Mouse (Mus musculus): ENCODE results near the gene Cacna2d2. TPM values are rescaled to one million over a fixed set of nuclear protein-coding genes. Genes with fewer than 3 reads are reported as not detected.
A peak's percentile ranks its signal among the peaks of the same experiment; 100 is the strongest.

Gene Cacna2d2
- total and polyA plus RNA-seq, 2 experiments from 2014 or later = 7.6 to 108 TPM

GRCm38 (mm10) chr9:107369270-107370105 is 29.9 kb upstream of the Cacna2d2 start:
- 37% methylated on average over 10 of the region's 10 CpGs for WGBS
- TF ChIP-seq CTCF (IDR thresholded peaks at IDR 0.05; ENCODE audit: low read depth) = no peak
- Histone ChIP-seq H3K27ac (no peak overlapping the region), H3K4me3 (ENCODE audit: low read length) (no peak overlapping the region), H3K36me3 (ENCODE audit: insufficient read depth, low read length) (no peaks in the 10 kb centered on the region), H3K9me3 (ENCODE audit: low read length) (no peaks in the 10 kb centered on the region), H3K9ac (replicated peaks; ENCODE audit: low read length) (no peak overlapping the region), H3K4me1 (ENCODE audit: insufficient read depth, low read length) (no peaks in the 10 kb centered on the region), H3K27me3 (ENCODE audit: insufficient read depth, low read length) (no peaks in the 10 kb centered on the region), H3K4me2 (ENCODE audit: low read depth, low read length) (no peak overlapping the region)
- DNase-seq (ENCODE audit: low spot score) (no peak), ATAC-seq (no peak)

- no peak for DNase-seq (ENCODE audit: low spot score)
- Histone ChIP-seq H3K27me3 (ENCODE audit: insufficient read depth, low read length) (no peaks in the 10 kb centered on the region), H3K36me3 (ENCODE audit: insufficient read depth, low read length) (no peaks in the 10 kb centered on the region), H3K9me3 (ENCODE audit: low read length) (no peaks in the 10 kb centered on the region), H3K4me3 (ENCODE audit: low read length) (no peak overlapping the region), H3K4me1 (ENCODE audit: insufficient read depth, low read length) (no peaks in the 10 kb centered on the region), H3K9ac (replicated peaks; ENCODE audit: low read length) (no peak overlapping the region), H3K4me2 (ENCODE audit: low read depth, low read length) (no peak overlapping the region), H3K27ac (no peak overlapping the region)
- no peak for TF ChIP-seq CTCF (IDR thresholded peaks at IDR 0.05; ENCODE audit: low read depth)
- no peak for ATAC-seq
- 9% methylated on average over 4 of the region's 4 CpGs for WGBS
Measured at GRCm38 (mm10) chr9:107370106-107370463, 29.3 kb upstream of the Cacna2d2 start.

DNA sequence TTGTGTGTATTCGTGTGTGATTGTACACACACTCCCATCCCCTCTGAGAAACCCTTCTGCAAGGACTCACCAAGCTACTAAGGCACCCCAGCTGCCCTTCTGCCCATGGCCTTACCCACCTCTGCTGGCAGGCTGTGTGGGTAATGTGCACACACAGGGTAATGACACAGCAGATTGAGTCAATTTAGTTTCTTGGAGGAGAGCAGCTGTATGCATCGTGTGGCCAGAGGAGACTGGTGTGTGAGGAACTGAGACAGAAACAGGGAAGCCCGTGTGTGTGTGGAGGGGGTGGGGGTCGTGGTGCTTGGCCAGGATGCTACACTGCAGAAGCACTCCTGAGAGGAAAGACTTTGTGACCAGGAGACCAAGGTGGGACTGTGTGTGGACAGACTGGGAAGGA is 27.0 kb upstream of the Cacna2d2 start:
- no peaks in the 10 kb centered on the region for H3K9me3 ChIP-seq (ENCODE audit: low read length)
- no peaks in the 10 kb centered on the region for H3K4me1 ChIP-seq (ENCODE audit: insufficient read depth, low read length)
- H3K27me3 ChIP-seq (ENCODE audit: insufficient read depth, low read length) = no peaks in the 10 kb centered on the region
- DNase-seq (ENCODE audit: low spot score) = no peak
- no peak overlapping the region for H3K9ac ChIP-seq (replicated peaks; ENCODE audit: low read length)
- WGBS = 51% methylated on average over 4 of the region's 4 CpGs
- H3K4me3 ChIP-seq (ENCODE audit: low read length) = no peak overlapping the region
- no peak overlapping the region for H3K27ac ChIP-seq
- H3K36me3 ChIP-seq (ENCODE audit: insufficient read depth, low read length) = no peaks in the 10 kb centered on the region
- 0 out of 2 replicates have a peak, but pooled peaks have one; percentile 14 for ATAC-seq
- H3K4me2 ChIP-seq (ENCODE audit: low read depth, low read length) = no peak overlapping the region
- TF ChIP-seq CTCF (IDR thresholded peaks at IDR 0.05; ENCODE audit: low read depth) = no peak

GRCm38 (mm10) chr9:107374623-107375022 is 24.8 kb upstream of the Cacna2d2 start:
- peak; percentile 51 for TF ChIP-seq CTCF (IDR thresholded peaks at IDR 0.05; ENCODE audit: low read depth)
- WGBS = 15% methylated on average over 8 of the region's 8 CpGs
- no peak for ATAC-seq
- Histone ChIP-seq H3K4me3 (ENCODE audit: low read length) (no peak overlapping the region), H3K4me1 (ENCODE audit: insufficient read depth, low read length) (0 out of 2 replicates have a peak, but pooled peaks cover 11% of the 10 kb centered on the region), H3K9me3 (ENCODE audit: low read length) (no peaks in the 10 kb centered on the region), H3K27me3 (ENCODE audit: insufficient read depth, low read length) (no peaks in the 10 kb centered on the region), H3K9ac (replicated peaks; ENCODE audit: low read length) (no peak overlapping the region), H3K4me2 (ENCODE audit: low read depth, low read length) (no peak overlapping the region), H3K36me3 (ENCODE audit: insufficient read depth, low read length) (no peaks in the 10 kb centered on the region), H3K27ac (no peak overlapping the region)
- peak; percentile 37 for DNase-seq (ENCODE audit: low spot score)

DNA sequence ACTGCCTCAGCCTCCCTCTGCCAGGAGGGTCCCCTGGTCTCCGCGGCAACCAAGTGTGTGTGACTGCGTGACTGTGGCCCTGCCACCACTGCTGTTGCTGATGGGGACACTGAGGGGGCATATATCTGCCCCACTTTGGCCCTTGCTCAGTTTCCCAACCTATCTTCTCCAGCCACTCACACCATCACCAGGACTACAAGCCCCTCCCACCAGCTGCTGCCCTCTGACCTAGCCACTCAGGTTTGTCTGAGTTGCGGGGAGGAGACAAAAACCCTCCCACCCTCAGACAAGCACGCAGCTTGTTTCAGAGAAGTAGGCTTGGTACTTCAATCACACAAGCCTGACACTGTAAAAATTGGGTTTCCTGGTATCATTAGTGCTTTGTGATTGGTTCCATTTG is 24.0 kb upstream of the Cacna2d2 start:
- H3K27me3 ChIP-seq (ENCODE audit: insufficient read depth, low read length) = no peaks in the 10 kb centered on the region
- TF ChIP-seq CTCF (IDR thresholded peaks at IDR 0.05; ENCODE audit: low read depth) = no peak
- no peak overlapping the region for H3K9ac ChIP-seq (replicated peaks; ENCODE audit: low read length)
- no peak for ATAC-seq
- H3K4me1 ChIP-seq (ENCODE audit: insufficient read depth, low read length) = 0 out of 2 replicates have a peak, but pooled peaks cover 11% of the 10 kb centered on the region
- H3K36me3 ChIP-seq (ENCODE audit: insufficient read depth, low read length) = no peaks in the 10 kb centered on the region
- H3K4me2 ChIP-seq (ENCODE audit: low read depth, low read length) = no peak overlapping the region
- H3K27ac ChIP-seq = no peak overlapping the region
- H3K4me3 ChIP-seq (ENCODE audit: low read length) = no peak overlapping the region
- no peak for DNase-seq (ENCODE audit: low spot score)
- no peaks in the 10 kb centered on the region for H3K9me3 ChIP-seq (ENCODE audit: low read length)
- WGBS = 24% methylated on average over 5 of the region's 5 CpGs

GRCm38 (mm10) chr9:107377961-107378512 is 21.4 kb upstream of the Cacna2d2 start:
- DNase-seq (ENCODE audit: low spot score) (peak; percentile 77), ATAC-seq (peak; percentile 64; the same call in 1 of the 2 replicates)
- WGBS = under 1% methylated on average over 35 of the region's 35 CpGs

More at GRCm38 (mm10) chr9:107377961-107378512, 21.4 kb upstream of the Cacna2d2 start:
- Histone ChIP-seq H3K36me3 (ENCODE audit: insufficient read depth, low read length) (no peaks in the 10 kb centered on the region), H3K9ac (replicated peaks; ENCODE audit: low read length) (peak overlapping the region; percentile 43; the same call in 1 of the 2 replicates), H3K9me3 (ENCODE audit: low read length) (no peaks in the 10 kb centered on the region), H3K27me3 (ENCODE audit: insufficient read depth, low read length) (peaks cover 9% of the 10 kb centered on the region), H3K4me1 (ENCODE audit: insufficient read depth, low read length) (0 out of 2 replicates have a peak, but pooled peaks cover 11% of the 10 kb centered on the region), H3K4me3 (ENCODE audit: low read length) (peak overlapping the region; percentile 32), H3K4me2 (ENCODE audit: low read depth, low read length) (peak overlapping the region; percentile 59), H3K27ac (peak overlapping the region; percentile 23; the same call in 1 of the 2 replicates)
- TF ChIP-seq CTCF (IDR thresholded peaks at IDR 0.05; ENCODE audit: low read depth) = 0 out of 2 replicates have a peak, but pooled peaks have one; percentile 20
